Mouse (Mus musculus) heart, adult 18-20 months (tissue): ENCODE measurements at regions not wholly inside any gene's neighbourhood (a gene's known extent, or its start where the extent isn't known, plus 50 kb on each side); places are given as distances from the start of the nearest gene placed in this dataset.

Source experiments
- DNase-seq, 2 experiments: peaks; one replicate each; pipeline ENCODE4 v3.0.0; 2021 to 2022; ENCODE audit warnings: mixed read lengths in 1 of 2

DNA sequence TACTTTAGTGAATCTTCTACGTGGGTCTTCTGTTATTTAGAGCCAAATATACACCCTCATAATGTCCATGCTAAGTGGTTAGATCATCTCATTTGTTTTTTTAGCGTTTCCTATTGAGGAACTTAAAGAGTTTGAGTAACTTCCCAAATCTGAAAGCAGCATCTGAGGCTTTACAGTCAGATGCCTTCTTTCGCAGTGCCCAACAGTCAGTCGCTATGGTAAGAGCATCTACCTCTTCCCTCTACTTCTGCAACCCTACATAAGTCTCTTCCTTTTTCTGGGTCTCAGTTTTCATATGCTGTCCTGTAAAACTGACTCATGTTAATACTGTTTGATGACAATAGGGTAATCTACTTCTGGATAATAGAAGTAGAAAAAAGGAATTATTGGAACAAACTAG is 146.8 kb downstream of the Ktn1 start:
- DNase-seq = no peak

DNA sequence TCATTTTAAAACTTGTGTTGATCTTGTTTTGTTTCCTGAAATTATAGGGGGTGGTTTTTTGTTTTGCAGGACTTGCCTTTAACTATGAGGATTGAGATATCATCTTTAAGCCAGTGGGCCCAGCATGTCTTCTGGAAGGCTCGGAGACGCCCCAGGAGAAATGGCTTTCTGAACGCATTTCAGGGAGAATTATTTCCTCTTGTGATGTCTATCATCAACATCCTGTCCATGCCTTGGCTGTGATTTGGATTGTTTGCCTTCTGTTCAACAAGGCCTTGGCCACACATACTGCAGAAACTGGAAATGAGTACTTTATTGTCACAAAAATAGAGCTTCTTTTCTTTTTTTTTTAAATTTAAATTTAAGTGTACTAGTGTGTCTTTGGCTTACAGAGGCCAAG is 150.0 kb downstream of the Ktn1 start:
- DNase-seq = no peak

GRCm38 (mm10) chr14:47799564-47799963 is 151.3 kb downstream of the Ktn1 start:
- DNase-seq = no peak

DNA sequence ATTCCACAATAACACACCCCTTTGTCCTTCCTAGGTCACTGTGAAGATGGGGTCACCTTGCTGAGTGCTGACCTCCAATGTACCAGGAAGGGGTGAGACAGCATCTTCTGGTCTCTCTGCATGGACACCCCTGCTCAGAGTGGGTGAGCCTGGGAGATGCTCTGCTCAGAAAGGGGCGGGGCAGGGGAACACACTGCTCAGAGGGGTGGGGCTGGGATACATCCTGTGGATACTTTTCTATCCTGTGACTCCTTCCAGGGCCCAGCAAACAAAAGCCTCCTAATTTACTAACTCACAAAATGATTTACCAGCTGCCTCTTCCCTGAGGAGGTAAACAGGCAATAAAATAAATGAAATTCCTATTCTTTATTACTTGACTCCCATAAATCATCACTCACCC is 157.0 kb downstream of the Ktn1 start:
- DNase-seq = peak in 1 of 2 experiments; percentile 29

DNA sequence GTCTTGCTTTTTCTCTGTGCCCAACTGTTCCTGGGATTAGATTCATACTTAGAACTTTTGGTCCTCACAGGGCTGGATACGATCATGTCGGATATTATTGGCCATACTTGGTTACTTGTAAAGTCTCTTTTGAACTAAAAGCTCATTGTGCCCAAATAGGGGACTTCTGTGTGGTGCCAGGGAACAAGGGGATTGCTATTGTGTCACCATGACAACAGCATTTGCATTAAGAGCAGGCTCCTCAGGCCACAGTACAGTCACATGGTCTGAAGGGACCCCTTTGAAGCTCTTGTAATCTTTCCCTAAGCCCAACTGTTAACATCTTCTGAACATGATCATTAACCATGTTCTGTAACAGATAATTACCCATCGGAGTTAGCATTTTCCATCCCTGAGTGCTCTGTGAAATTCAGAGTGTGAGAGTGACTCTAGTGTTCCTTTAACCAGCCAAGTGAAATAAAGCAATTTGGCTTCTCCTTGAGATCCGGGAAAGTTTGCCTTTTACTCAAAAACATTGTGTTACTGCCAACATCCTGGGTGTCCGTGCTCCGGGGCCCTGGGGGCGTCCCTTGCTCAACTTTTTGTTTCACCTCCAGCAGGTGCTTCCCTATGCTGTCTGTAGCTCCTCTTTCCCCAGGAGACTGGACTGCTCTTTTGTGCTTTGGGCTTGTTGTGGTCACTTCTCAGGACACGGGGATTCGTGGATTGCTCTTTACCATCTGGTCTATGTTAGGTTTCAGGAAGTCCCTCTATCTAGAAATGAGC is 157.7 kb downstream of the Ktn1 start:
- no peak for DNase-seq

DNA sequence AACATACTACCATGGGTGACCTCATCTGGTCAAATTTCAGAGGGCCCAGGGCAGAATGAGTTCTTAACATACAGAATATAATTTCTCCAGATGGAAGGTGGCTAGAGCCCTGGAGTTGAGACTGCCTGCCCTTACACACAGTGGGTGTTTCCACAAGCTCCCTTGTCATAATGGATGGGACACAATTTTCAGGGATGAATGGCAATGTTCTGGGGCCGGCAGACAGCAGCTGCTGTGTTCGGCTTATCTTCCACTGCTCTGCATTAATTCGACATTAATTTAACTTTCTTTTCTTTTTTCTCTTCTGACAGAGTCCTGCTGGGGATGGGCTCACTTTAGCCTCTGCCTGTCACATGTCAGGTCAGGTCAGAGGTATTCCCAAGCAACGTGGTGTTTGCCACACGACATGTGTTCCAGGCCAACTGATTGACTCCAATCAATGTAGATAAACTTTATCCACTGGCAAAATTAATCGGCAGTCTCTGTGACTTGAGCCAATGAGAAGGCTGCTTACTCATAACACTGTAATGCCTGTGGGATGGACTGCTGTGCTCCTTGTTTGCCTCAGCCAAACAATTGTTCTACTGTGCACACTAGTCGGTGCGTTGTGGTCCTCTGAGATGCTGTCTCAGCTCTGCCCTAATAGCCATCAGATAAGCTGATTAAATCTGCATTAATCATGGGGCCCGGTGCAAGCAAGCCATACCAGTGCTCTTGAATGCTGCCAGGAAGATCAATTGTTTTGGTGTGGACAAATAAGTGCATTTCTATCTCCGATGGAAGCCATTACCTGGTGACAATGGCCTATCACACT is 160.1 kb downstream of the Ktn1 start:
- DNase-seq = no peak

- DNase-seq = no peak
Measured at GRCm38 (mm10) chr14:47818224-47818623, 170.0 kb downstream of the Ktn1 start.

DNA sequence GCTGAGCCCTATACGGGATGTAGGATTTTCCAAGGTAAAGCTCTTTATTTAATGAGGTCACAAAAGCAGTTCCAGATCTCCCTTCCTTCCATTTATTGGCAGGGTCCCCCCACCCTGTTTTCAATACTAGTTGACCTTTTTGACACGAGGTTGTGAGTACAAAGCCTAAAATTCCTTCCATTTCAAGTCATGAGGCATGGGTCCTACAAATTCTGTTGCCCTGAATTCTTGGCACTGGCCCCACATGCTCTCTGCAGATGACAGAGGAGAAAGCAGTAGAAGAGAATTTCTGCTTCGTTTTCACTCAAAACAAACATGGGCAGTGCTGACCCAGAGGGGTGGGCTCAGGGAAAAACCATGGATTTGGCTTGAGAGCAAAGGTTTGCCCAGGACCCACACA is 170.4 kb downstream of the Ktn1 start:
- no peak for DNase-seq

DNA sequence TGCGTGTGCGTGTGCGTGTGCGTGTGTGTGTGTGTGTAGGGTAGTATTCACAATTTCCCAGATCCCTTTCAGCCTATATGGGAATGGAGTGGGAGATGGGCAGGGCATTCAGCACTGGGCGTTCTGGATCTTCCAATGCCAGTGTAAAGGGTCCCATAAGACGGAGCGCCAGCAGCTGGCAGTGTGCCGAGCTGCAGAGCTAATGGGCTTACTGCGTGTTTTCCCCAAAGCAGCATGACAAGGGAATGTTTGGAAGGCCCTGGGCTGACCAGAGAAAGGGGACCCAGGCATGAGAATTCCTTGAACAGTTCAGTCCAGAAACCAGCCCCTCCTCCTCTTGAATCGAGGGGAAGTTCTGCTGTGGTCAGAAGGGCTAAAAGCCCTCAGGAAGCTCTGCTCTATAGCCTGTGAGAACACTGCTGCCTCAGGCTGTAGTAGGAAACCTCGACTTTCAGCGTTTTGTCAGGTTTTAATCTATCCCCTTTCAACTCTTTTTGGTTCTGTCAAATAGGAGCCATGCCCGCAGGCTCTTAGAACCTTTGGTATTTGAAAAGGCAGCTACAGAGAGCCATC is 172.4 kb downstream of the Ktn1 start:
- no peak for DNase-seq

- peak in 1 of 2 experiments; percentile 12 for DNase-seq
Measured at GRCm38 (mm10) chr14:47823182-47823581, 174.9 kb downstream of the Ktn1 start.

- DNase-seq = no peak
Measured at GRCm38 (mm10) chr14:47823696-47824095, 175.4 kb downstream of the Ktn1 start.

DNA sequence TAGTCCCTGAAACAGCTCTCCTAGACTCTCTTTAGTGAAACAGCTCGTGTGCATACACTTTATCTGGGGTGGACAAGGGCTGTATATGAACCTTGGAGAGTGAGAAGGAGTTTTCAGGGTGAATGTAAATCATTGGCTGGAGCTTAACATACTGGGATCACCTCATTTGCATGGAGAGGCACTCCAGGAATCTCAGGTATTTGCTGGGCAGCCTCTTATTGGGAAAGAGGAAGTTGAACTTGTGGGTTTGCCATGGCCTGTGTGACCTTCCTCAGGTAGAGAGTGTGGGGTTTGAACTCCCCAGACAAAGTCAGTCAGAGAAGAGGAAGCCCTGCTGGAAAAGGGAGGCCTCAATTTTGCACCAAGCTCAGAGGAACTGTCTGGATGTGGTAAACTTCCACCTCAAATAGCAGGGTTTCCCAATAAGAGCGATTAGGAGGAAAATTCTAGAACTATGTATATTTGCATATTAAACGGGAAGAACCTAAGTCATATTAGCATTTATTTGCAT is 177.3 kb downstream of the Ktn1 start:
- DNase-seq = no peak

- no peak for DNase-seq
Measured at GRCm38 (mm10) chr14:47826545-47826944, 178.3 kb downstream of the Ktn1 start.

DNA sequence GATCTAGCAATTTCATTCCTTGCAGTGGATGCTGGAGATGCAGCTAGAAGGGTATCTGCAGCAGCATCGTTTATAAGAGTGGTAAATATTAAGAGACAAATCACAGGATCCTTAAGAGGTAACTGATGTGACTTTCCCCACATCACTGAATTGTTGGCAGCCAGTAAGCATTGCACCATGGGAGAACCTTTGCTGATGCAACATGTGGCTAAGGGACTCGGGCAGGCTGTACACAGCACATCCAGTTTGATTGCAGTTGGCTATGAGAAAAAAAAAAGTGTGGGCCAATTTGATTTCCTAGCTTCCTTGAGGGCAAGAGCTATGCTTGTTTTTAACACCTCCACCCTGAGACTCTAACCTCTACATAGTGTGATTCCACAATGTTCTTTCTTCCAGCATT is 179.4 kb downstream of the Ktn1 start:
- peak in 1 of 2 experiments; percentile 38 for DNase-seq

DNA sequence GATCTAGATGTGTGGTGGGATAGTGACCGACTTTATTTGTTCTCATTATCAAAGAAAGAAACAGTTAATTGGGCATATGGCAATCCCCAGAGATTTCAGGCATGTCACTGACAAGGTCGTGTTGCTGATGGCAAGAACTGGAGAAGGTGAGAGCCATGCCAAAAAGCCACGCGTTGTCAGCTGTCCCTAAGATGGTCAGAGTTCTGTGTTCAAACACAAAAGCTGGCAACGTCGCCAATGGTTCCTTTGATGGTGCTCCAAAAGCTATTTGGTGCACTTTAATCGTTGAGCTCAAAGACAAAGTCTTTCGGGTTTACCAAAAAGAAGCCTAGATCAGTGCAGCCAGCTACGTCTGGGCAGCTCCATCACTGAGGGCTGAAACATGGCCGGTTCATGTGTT is 185.4 kb downstream of the Ktn1 start:
- DNase-seq = no peak

- DNase-seq = no peak
Measured at GRCm38 (mm10) chr14:47835408-47835807, 187.2 kb downstream of the Ktn1 start.

- DNase-seq = peak in 1 of 2 experiments; percentile 24
Measured at GRCm38 (mm10) chr14:47839493-47840215, 191.4 kb downstream of the Ktn1 start.

- no peak for DNase-seq
Measured at GRCm38 (mm10) chr14:47844366-47844765, 196.1 kb downstream of the Ktn1 start.

DNA sequence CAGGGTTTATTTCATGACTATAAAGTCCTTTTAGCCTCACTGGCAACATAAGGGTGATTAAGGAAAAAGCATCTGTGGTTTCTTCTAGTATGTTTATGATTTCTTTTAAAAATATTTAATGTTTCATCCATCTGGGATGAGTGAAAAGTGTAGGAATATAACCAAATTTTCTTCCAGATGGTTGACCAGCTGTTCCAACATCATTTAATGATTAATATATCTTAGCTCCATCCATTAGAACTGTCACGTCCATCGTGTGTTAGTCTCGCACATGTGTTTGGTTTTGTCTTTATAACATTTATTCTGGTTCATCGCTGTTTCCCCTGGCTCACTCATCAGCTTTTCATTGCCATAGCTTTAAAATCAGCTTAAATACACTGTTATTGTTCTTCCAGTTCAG is 200.6 kb downstream of the Ktn1 start:
- DNase-seq = no peak

- DNase-seq = no peak
Measured at GRCm38 (mm10) chr14:47856280-47856765, 208.1 kb downstream of the Ktn1 start.

DNA sequence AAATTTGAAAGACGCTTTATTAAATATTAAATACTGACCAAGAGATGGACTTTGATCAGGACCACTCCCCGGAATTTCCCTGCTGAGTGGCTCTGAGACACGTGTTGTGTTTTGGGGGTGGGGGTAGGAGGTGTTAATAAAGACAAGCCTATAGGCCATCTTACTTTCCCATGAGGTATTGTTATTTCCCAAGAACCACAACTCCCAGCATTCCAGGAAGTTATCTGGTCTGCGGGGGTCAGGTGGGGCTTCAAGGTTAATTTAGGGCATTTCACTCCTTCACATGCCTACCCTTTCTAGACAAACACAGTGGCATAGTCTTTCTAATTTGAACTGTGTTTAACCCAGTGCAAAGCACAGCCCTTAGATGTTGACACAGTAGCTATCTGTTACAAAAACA is 209.0 kb downstream of the Ktn1 start:
- no peak for DNase-seq
